Mouse (Mus musculus): ENCODE data around the gene Scn4a. TPM values are rescaled to one million over a fixed set of nuclear protein-coding genes. Genes with fewer than 3 reads are reported as not detected.

The Scn4a gene
- total RNA-seq, 2 experiments from 2014 or later = 9.7 to 9.9 TPM

GRCm38 (mm10) chr11:106282452-106282851 is 70.6 kb downstream of the Scn4a start:
- DNase-seq (ENCODE audit: low spot score) = no peak
- intact Hi-C loops (cut with DNase I) = no loop called here

- DNase-seq (ENCODE audit: low spot score) = peak; percentile 80
- intact Hi-C loops (cut with DNase I) = loop anchor here (10.0 kb wide), 2 partner anchors 218 to 338 kb away; partner anchors contain the start of gene Tex2
These were observed 76.6 kb downstream of the Scn4a start, which contains the start of gene Tcam1 for GRCm38 (mm10) chr11:106276454-106276853. Gene Tcam1 (plus strand): TSS chr11:106276672.

- intact Hi-C loops (cut with DNase I) = loop anchor here (10.0 kb wide), 2 partner anchors 220 to 340 kb away; partner anchors contain the start of gene Tex2
- no peak for DNase-seq (ENCODE audit: low spot score)
These were observed 78.1 kb downstream of the Scn4a start for GRCm38 (mm10) chr11:106274971-106275411.

GRCm38 (mm10) chr11:106274374-106274773 is 78.7 kb downstream of the Scn4a start:
- intact Hi-C loops (cut with DNase I) = loop anchor here (10.0 kb wide), 2 partner anchors 220 to 340 kb away; partner anchors contain the start of gene Tex2
- DNase-seq (ENCODE audit: low spot score) = no peak

- intact Hi-C loops (cut with DNase I) = loop anchor here (2.0 to 10.0 kb wide), 4 partner anchors 17 to 341 kb away; partner anchors contain the start of genes Ccdc47, Ddx42, Ftsj3 and Psmc5
- no peak for DNase-seq (ENCODE audit: low spot score)
These were observed 79.3 kb downstream of the Scn4a start for GRCm38 (mm10) chr11:106273811-106274210.

- intact Hi-C loops (cut with DNase I) = loop anchor here (2.0 to 10.0 kb wide), 4 partner anchors 16 to 342 kb away; partner anchors contain the start of genes Ccdc47, Ddx42, Ftsj3 and Psmc5
These were observed 79.8 kb downstream of the Scn4a start for GRCm38 (mm10) chr11:106273311-106273684.

GRCm38 (mm10) chr11:106272644-106273310 is 80.3 kb downstream of the Scn4a start, which contains the start of gene Smarcd2:
Gene Smarcd2 (minus strand): TSS chr11:106272972.
- intact Hi-C loops (cut with DNase I) = loop anchor here (2.0 to 10.0 kb wide), 4 partner anchors 16 to 342 kb away; partner anchors contain the start of genes Ccdc47, Ddx42, Ftsj3 and Psmc5
- DNase-seq (ENCODE audit: low spot score) = peak; percentile 100

More at GRCm38 (mm10) chr11:106273311-106273684, 79.8 kb downstream of the Scn4a start:
- DNase-seq (ENCODE audit: low spot score) = no peak

GRCm38 (mm10) chr11:106271794-106272643 is 81.1 kb downstream of the Scn4a start:
- intact Hi-C loops (cut with DNase I) = loop anchor here (2.0 to 10.0 kb wide), 4 partner anchors 15 to 343 kb away; partner anchors contain the start of genes Ccdc47, Ddx42, Ftsj3 and Psmc5
- no peak for DNase-seq (ENCODE audit: low spot score)

- DNase-seq (ENCODE audit: low spot score) = no peak
- intact Hi-C loops (cut with DNase I) = loop anchor here (10.0 kb wide), 2 partner anchors 224 to 344 kb away; partner anchors contain the start of gene Tex2
These were observed 81.8 kb downstream of the Scn4a start for GRCm38 (mm10) chr11:106271131-106271793.

- DNase-seq (ENCODE audit: low spot score) = no peak
- intact Hi-C loops (cut with DNase I) = no loop called here
These were observed 84.0 kb downstream of the Scn4a start for GRCm38 (mm10) chr11:106269060-106269431.

Other genes starting within 250 kb of the Scn4a start
- gene Gm10840, start 192.4 kb downstream of the Scn4a start, total RNA-seq (2021) = not detected
- 1 to 10 TPM; 4.3 to 5.9 TPM for gene Limd2, start 192.4 kb downstream of the Scn4a start, total RNA-seq (2021)
- 1 to 10 TPM; 6.4 to 6.6 TPM for gene Strada, start 151.1 kb downstream of the Scn4a start, total RNA-seq (2021)
- 10 to 100 TPM; 61.9 to 69.2 TPM for gene Ccdc47, start 136.9 kb downstream of the Scn4a start, total RNA-seq (2021)
- gene Ddx42, start 136.4 kb downstream of the Scn4a start, total RNA-seq (2021) = 10 to 100 TPM; 24.5 to 25.7 TPM
- gene Ftsj3, start 97.2 kb downstream of the Scn4a start, total RNA-seq (2021) = 10 to 100 TPM; 20.8 to 21.8 TPM
- gene Psmc5, start 97.1 kb downstream of the Scn4a start, total RNA-seq (2021) = 100 to 1,000 TPM; 103 to 107 TPM
- gene Smarcd2, start 80.3 kb downstream of the Scn4a start, total RNA-seq (2021) = 10 to 100 TPM; 17.7 to 21.5 TPM
- not detected for gene Tcam1, start 76.6 kb downstream of the Scn4a start, total RNA-seq (2021)
- not detected for gene Gh, start 51.4 kb downstream of the Scn4a start, total RNA-seq (2021)
- gene Cd79b, start 38.5 kb downstream of the Scn4a start, total RNA-seq (2021) = 1 to 10 TPM; 1.3 to 2.8 TPM
- gene Prr29, start 12.2 kb upstream of the Scn4a start, total RNA-seq (2021) = under 1 TPM; 0.73 to 0.95 TPM
- 10 to 100 TPM; 26.1 to 32.0 TPM for gene Icam2, start 34.8 kb upstream of the Scn4a start, total RNA-seq (2021)
- 10 to 100 TPM; 10.0 to 10.2 TPM for gene Ern1, start 134.6 kb upstream of the Scn4a start, total RNA-seq (2021)

All from heart, postnatal 25 days (tissue).